Mouse (Mus musculus): ENCODE results near the gene Mmp14. TPM values are rescaled to one million over a fixed set of nuclear protein-coding genes. Genes with fewer than 3 reads are reported as not detected.

Gene Mmp14
- total RNA-seq, 2 experiments from 2014 or later = 3.0 to 4.5 TPM

Other genes with a start within 250 kb of the Mmp14 start
- gene Dad1, start 177.5 kb upstream of the Mmp14 start, total RNA-seq (2015) = 228 and 315 TPM in 2 replicates
- 125 and 135 TPM in 2 replicates for gene Dad1, start 177.5 kb upstream of the Mmp14 start, total RNA-seq (2017)
- 34.6 and 44.2 TPM in 2 replicates for gene Abhd4, start 177.4 kb upstream of the Mmp14 start, total RNA-seq (2015)
- gene Abhd4, start 177.4 kb upstream of the Mmp14 start, total RNA-seq (2017) = 20.4 and 33.1 TPM in 2 replicates
- gene Olfr49, start 146.7 kb upstream of the Mmp14 start, total RNA-seq (2015) = not detected in 2 replicates
- gene Olfr49, start 146.7 kb upstream of the Mmp14 start, total RNA-seq (2017) = not detected in 2 replicates
- 49.6 and 56.2 TPM in 2 replicates for gene Oxa1l, start 70.8 kb upstream of the Mmp14 start, total RNA-seq (2015)
- 37.0 and 37.9 TPM in 2 replicates for gene Oxa1l, start 70.8 kb upstream of the Mmp14 start, total RNA-seq (2017)
- gene Slc7a7, start 13.8 kb upstream of the Mmp14 start, total RNA-seq (2015) = 2.7 and 3.5 TPM in 2 replicates
- gene Slc7a7, start 13.8 kb upstream of the Mmp14 start, total RNA-seq (2017) = 5.4 and 6.4 TPM in 2 replicates
- gene Mrpl52, start 4.7 kb upstream of the Mmp14 start, total RNA-seq (2015) = 118 and 124 TPM in 2 replicates
- 75.1 and 86.7 TPM in 2 replicates for gene Mrpl52, start 4.7 kb upstream of the Mmp14 start, total RNA-seq (2017)
- gene Lrp10, start 32.5 kb downstream of the Mmp14 start, total RNA-seq (2015) = 23.5 and 25.0 TPM in 2 replicates
- 27.4 and 37.2 TPM in 2 replicates for gene Lrp10, start 32.5 kb downstream of the Mmp14 start, total RNA-seq (2017)
- 0.29 and 0.62 TPM in 2 replicates for gene Rem2, start 44.5 kb downstream of the Mmp14 start, total RNA-seq (2015)
- gene Rem2, start 44.5 kb downstream of the Mmp14 start, total RNA-seq (2017) = 2.2 TPM in 1 of 2 replicates, not detected in the other
- gene Prmt5, start 85.9 kb downstream of the Mmp14 start, total RNA-seq (2015) = 57.3 and 76.3 TPM in 2 replicates
- gene Prmt5, start 85.9 kb downstream of the Mmp14 start, total RNA-seq (2017) = 62.1 and 66.6 TPM in 2 replicates
- 62.1 and 62.7 TPM in 2 replicates for gene Haus4, start 123.0 kb downstream of the Mmp14 start, total RNA-seq (2015)
- 90.7 and 94.0 TPM in 2 replicates for gene Haus4, start 123.0 kb downstream of the Mmp14 start, total RNA-seq (2017)
- 1.2 and 2.1 TPM in 2 replicates for gene Ajuba, start 145.9 kb downstream of the Mmp14 start, total RNA-seq (2015)
- gene Ajuba, start 145.9 kb downstream of the Mmp14 start, total RNA-seq (2017) = 0.29 and 1.2 TPM in 2 replicates
- 6.9 and 14.0 TPM in 2 replicates for gene 4931414P19Rik, start 174.4 kb downstream of the Mmp14 start, total RNA-seq (2015)
- gene 4931414P19Rik, start 174.4 kb downstream of the Mmp14 start, total RNA-seq (2017) = 5.1 TPM in 2 replicates
- gene Psmb5, start 186.4 kb downstream of the Mmp14 start, total RNA-seq (2015) = 189 and 217 TPM in 2 replicates
- gene Psmb5, start 186.4 kb downstream of the Mmp14 start, total RNA-seq (2017) = 58.9 and 64.6 TPM in 2 replicates
- gene Psmb11, start 189.8 kb downstream of the Mmp14 start, total RNA-seq (2015) = not detected in 2 replicates
- gene Psmb11, start 189.8 kb downstream of the Mmp14 start, total RNA-seq (2017) = 0.04 TPM in 1 of 2 replicates, not detected in the other
- not detected in 2 replicates for gene Gm17606, start 209.3 kb downstream of the Mmp14 start, total RNA-seq (2015)
- not detected in 2 replicates for gene Gm17606, start 209.3 kb downstream of the Mmp14 start, total RNA-seq (2017)
- gene Cdh24, start 209.8 kb downstream of the Mmp14 start, total RNA-seq (2015) = 0.39 and 0.62 TPM in 2 replicates
- 0.71 and 0.92 TPM in 2 replicates for gene Cdh24, start 209.8 kb downstream of the Mmp14 start, total RNA-seq (2017)